Mouse (Mus musculus) ZHBTc4 (cell line): ENCODE data around the gene Erbb4.
"Not testable (repeated sequence)": the region's sequence is repeated elsewhere in the genome, so short reads cannot be mapped to it uniquely, and the experiment has no call there.

Experiments used
- DNase-seq: peaks from one replicate; pipeline ENCODE4 v3.0.0-alpha.2; 2011; ENCODE audit warnings: low read depth, low spot score

The Erbb4 gene

GRCm38 (mm10) chr1:68872976-68873634 is 234.8 kb downstream of the Erbb4 start:
- no peak for DNase-seq

GRCm38 (mm10) chr1:68860341-68860740 is 247.5 kb downstream of the Erbb4 start:
- no peak for DNase-seq

GRCm38 (mm10) chr1:68859480-68859879 is 248.4 kb downstream of the Erbb4 start:
- DNase-seq, result no peak

GRCm38 (mm10) chr1:68839352-68839751 is 268.5 kb downstream of the Erbb4 start:
- no peak for DNase-seq

GRCm38 (mm10) chr1:68834686-68835085 is 273.2 kb downstream of the Erbb4 start:
- DNase-seq, result no peak

- DNase-seq, result no peak
These were observed 275.8 kb downstream of the Erbb4 start for GRCm38 (mm10) chr1:68832101-68832500.

- no peak for DNase-seq
These were observed 276.3 kb downstream of the Erbb4 start for GRCm38 (mm10) chr1:68831575-68831974.

GRCm38 (mm10) chr1:68830501-68831239 is 277.2 kb downstream of the Erbb4 start:
- no peak for DNase-seq

GRCm38 (mm10) chr1:68823116-68823644 is 284.7 kb downstream of the Erbb4 start:
- DNase-seq, result no peak

GRCm38 (mm10) chr1:68806711-68807110 is 301.1 kb downstream of the Erbb4 start:
- DNase-seq, result no peak

- DNase-seq, result no peak
These were observed 320.3 kb downstream of the Erbb4 start for GRCm38 (mm10) chr1:68787409-68788015.

GRCm38 (mm10) chr1:68780653-68781052 is 327.2 kb downstream of the Erbb4 start:
- peak; percentile 18 for DNase-seq

GRCm38 (mm10) chr1:68780032-68780431 is 327.8 kb downstream of the Erbb4 start:
- DNase-seq, result peak; percentile 71

- DNase-seq, result not testable (repeated sequence)
These were observed 341.8 kb downstream of the Erbb4 start for GRCm38 (mm10) chr1:68766095-68766494.

GRCm38 (mm10) chr1:68762456-68762855 is 345.4 kb downstream of the Erbb4 start:
- no peak for DNase-seq

- no peak for DNase-seq
These were observed 358.9 kb downstream of the Erbb4 start for GRCm38 (mm10) chr1:68748976-68749375.

- DNase-seq, result no peak
These were observed 426.4 kb downstream of the Erbb4 start for GRCm38 (mm10) chr1:68681478-68681877.

- DNase-seq, result no peak
These were observed 433.2 kb downstream of the Erbb4 start for GRCm38 (mm10) chr1:68674667-68675066.

- no peak for DNase-seq
These were observed 440.8 kb downstream of the Erbb4 start for GRCm38 (mm10) chr1:68666831-68667601.

GRCm38 (mm10) chr1:68590475-68590874 is 517.4 kb downstream of the Erbb4 start:
- DNase-seq, result no peak

- no peak for DNase-seq
These were observed 533.9 kb downstream of the Erbb4 start for GRCm38 (mm10) chr1:68573851-68574540.
